Mouse (Mus musculus) embryonic facial prominence, embryonic 11.5 days (tissue): ENCODE data around the gene Kazn. TPM values are rescaled to one million over a fixed set of nuclear protein-coding genes. Genes with fewer than 3 reads are reported as not detected.

ENCODE experiments used
- ATAC-seq: fragments of 200-750 bp; cut with Nextera tagmentation; replicated peaks from 2 replicates; pipeline ENCODE4 v1.8.0; 2017; ENCODE audit warnings: low read depth; ENCODE audit not compliant: insufficient number of reproducible peaks, low FRiP score, low TSS enrichment
- DNase-seq: peaks from one replicate; pipeline ENCODE4 v3.0.0-alpha.2; 2015; ENCODE audit warnings: low spot score
- H3K27ac ChIP-seq: fragments of 300-500 bp; sonication (generic); replicated peaks from 2 replicates; pipeline ENCODE4 v1.5.1; 2014; ENCODE audit warnings: mild to moderate bottlenecking, low read depth, low read length, control low read depth
- H3K27me3 ChIP-seq: fragments of 300-500 bp; sonication (generic); 2 replicates; pipeline ENCODE4 v1.6.1; 2014; ENCODE audit warnings: mild to moderate bottlenecking, low read length, moderate library complexity, mixed read lengths; ENCODE audit not compliant: control insufficient read depth, insufficient read depth
- H3K36me3 ChIP-seq: fragments of 300-500 bp; sonication (generic); replicated peaks from 2 replicates; pipeline ENCODE4 v1.6.1; 2014; ENCODE audit warnings: low read depth, mild to moderate bottlenecking, low read length, moderate library complexity, mixed read lengths; ENCODE audit not compliant: control insufficient read depth, insufficient read depth
- H3K4me1 ChIP-seq: fragments of 300-500 bp; sonication (generic); 2 replicates; pipeline ENCODE4 v1.6.1; 2014; ENCODE audit warnings: low read length, mixed read lengths; ENCODE audit not compliant: control insufficient read depth, insufficient read depth
- H3K4me2 ChIP-seq: fragments of 300-500 bp; sonication (generic); 2 replicates; pipeline ENCODE4 v1.6.1; 2014; ENCODE audit warnings: low read depth, mild to moderate bottlenecking, control low read depth, low read length, moderate library complexity
- H3K4me3 ChIP-seq: fragments of 300-500 bp; sonication (generic); 2 replicates; pipeline ENCODE4 v1.5.1; 2014; ENCODE audit warnings: low read depth, low read length, control low read depth
- H3K9ac ChIP-seq: fragments of 300-500 bp; sonication (generic); replicated peaks from 2 replicates; pipeline ENCODE4 v1.6.1; 2014; ENCODE audit warnings: mild to moderate bottlenecking, control low read depth, low read length
- H3K9me3 ChIP-seq: fragments of 300-500 bp; sonication (generic); replicated peaks from 2 replicates; pipeline ENCODE4 v1.6.1; 2016; ENCODE audit warnings: mild to moderate bottlenecking, low read length, inconsistent platforms, mixed read lengths; ENCODE audit not compliant: control insufficient read depth
- WGBS: fragments of 180-500 bp; shearing (Covaris S2); extraction: QIAGEN DNeasy Blood & Tissue Kit; methylation state at CpG from one replicate; pipeline ENCODE4 v1.1.7; 2014; 5-methylcytosine and 5-hydroxymethylcytosine counted together
- polyA plus RNA-seq: library from polyadenylated mRNA; unstranded; fragments of >200 nt; fragmentation: Nextera tagmentation; extraction: Ambion mirVana; gene quantifications from 2 replicates; pipeline ENCODE4 v1.2.1, GENCODE M21; 2014

Kazn gene
- polyA plus RNA-seq, 1 experiment from 2014 or later = 11.1 TPM

- Histone ChIP-seq H3K27ac (no peak overlapping the region), H3K4me3 (no peak overlapping the region), H3K36me3 (no peaks in the 10 kb centered on the region), H3K4me2 (no peak overlapping the region), H3K4me1 (no peaks in the 10 kb centered on the region), H3K9me3 (no peaks in the 10 kb centered on the region), H3K27me3 (no peaks in the 10 kb centered on the region), H3K9ac (no peak overlapping the region)
- DNase-seq (no peak), ATAC-seq (no peak)
- 77% methylated on average over 5 of the region's 5 CpGs for whole genome bisulfite sequencing
These were observed 99.5 kb downstream of the Kazn start for GRCm38 (mm10) chr4:142139729-142140128.

GRCm38 (mm10) chr4:142138356-142139099 is 100.7 kb downstream of the Kazn start:
- ATAC-seq (no peak), DNase-seq (no peak)
- Histone ChIP-seq H3K9ac (no peak overlapping the region), H3K4me3 (no peak overlapping the region), H3K27me3 (no peaks in the 10 kb centered on the region), H3K4me1 (no peaks in the 10 kb centered on the region), H3K27ac (no peak overlapping the region), H3K9me3 (no peaks in the 10 kb centered on the region), H3K36me3 (no peaks in the 10 kb centered on the region), H3K4me2 (no peak overlapping the region)
- 30% methylated on average over 9 of the region's 9 CpGs for WGBS

- DNase-seq = no peak
- Histone ChIP-seq H3K4me3 (no peak overlapping the region), H3K27me3 (no peaks in the 10 kb centered on the region), H3K4me1 (no peaks in the 10 kb centered on the region), H3K4me2 (no peak overlapping the region), H3K36me3 (no peaks in the 10 kb centered on the region), H3K9me3 (no peaks in the 10 kb centered on the region), H3K9ac (no peak overlapping the region), H3K27ac (no peak overlapping the region)
- 90% methylated on average over 10 of the region's 10 CpGs for WGBS
- ATAC-seq = no peak
These were observed 102.3 kb downstream of the Kazn start for GRCm38 (mm10) chr4:142136766-142137503.

GRCm38 (mm10) chr4:142135515-142135914 is 103.7 kb downstream of the Kazn start:
- H3K4me1 ChIP-seq = no peaks in the 10 kb centered on the region
- H3K36me3 ChIP-seq = no peaks in the 10 kb centered on the region
- H3K4me3 ChIP-seq = no peak overlapping the region
- no peaks in the 10 kb centered on the region for H3K27me3 ChIP-seq
- H3K27ac ChIP-seq = no peak overlapping the region
- H3K4me2 ChIP-seq = no peak overlapping the region
- WGBS = 92% methylated on average over 2 of the region's 2 CpGs
- no peaks in the 10 kb centered on the region for H3K9me3 ChIP-seq
- no peak for ATAC-seq
- no peak overlapping the region for H3K9ac ChIP-seq
- DNase-seq = no peak

- H3K9ac ChIP-seq = no peak overlapping the region
- peak overlapping the region; percentile 31 for H3K27ac ChIP-seq
- H3K9me3 ChIP-seq = no peaks in the 10 kb centered on the region
- DNase-seq (peak; percentile 74), ATAC-seq (peak; percentile 79)
- H3K4me1 ChIP-seq = 0 out of 2 replicates have a peak, but pooled peaks cover 2% of the 10 kb centered on the region
- H3K27me3 ChIP-seq = no peaks in the 10 kb centered on the region
- H3K4me3 ChIP-seq = no peak overlapping the region
- WGBS = 35% methylated on average over 5 of the region's 5 CpGs
- no peaks in the 10 kb centered on the region; the same call in 1 of the 2 replicates for H3K36me3 ChIP-seq
- H3K4me2 ChIP-seq = no peak overlapping the region
These were observed 109.0 kb downstream of the Kazn start for GRCm38 (mm10) chr4:142130162-142130561.

- Histone ChIP-seq H3K4me2 (no peak overlapping the region), H3K27ac (no peak overlapping the region), H3K36me3 (no peaks in the 10 kb centered on the region; the same call in 1 of the 2 replicates), H3K9me3 (no peaks in the 10 kb centered on the region), H3K9ac (no peak overlapping the region), H3K4me3 (no peak overlapping the region), H3K27me3 (no peaks in the 10 kb centered on the region), H3K4me1 (0 out of 2 replicates have a peak, but pooled peaks cover 2% of the 10 kb centered on the region)
- 84% methylated on average over 6 of the region's 6 CpGs for WGBS
- DNase-seq (no peak), ATAC-seq (no peak)
These were observed 111.9 kb downstream of the Kazn start for GRCm38 (mm10) chr4:142127275-142127788.

GRCm38 (mm10) chr4:142126641-142127274 is 112.4 kb downstream of the Kazn start:
- Histone ChIP-seq H3K9ac (no peak overlapping the region), H3K27ac (no peak overlapping the region), H3K4me2 (no peak overlapping the region), H3K9me3 (no peaks in the 10 kb centered on the region), H3K27me3 (no peaks in the 10 kb centered on the region), H3K4me1 (0 out of 2 replicates have a peak, but pooled peaks cover 2% of the 10 kb centered on the region), H3K36me3 (no peaks in the 10 kb centered on the region; the same call in 1 of the 2 replicates), H3K4me3 (no peak overlapping the region)
- 61% methylated on average over 10 of the region's 10 CpGs for WGBS
- DNase-seq (no peak), ATAC-seq (no peak)
